Mouse (Mus musculus): ENCODE measurements around the gene S100z. TPM values are rescaled to one million over a fixed set of nuclear protein-coding genes. Genes with fewer than 3 reads are reported as not detected.

S100z gene
- not detected for polyA plus RNA-seq (2015; fragmentation: Illumina TruSeq; extraction: RNeasy Lipid Tissue Mini Kit (QIAGEN cat#74804); ENCODE audit: insufficient read depth, low replicate concordance)

GRCm38 (mm10) chr13:95478671-95479413 lies at the start of gene S100z:
TSS of gene S100z (minus strand) at chr13:95478721.

GRCm38 (mm10) chr13:95524674-95525491 lies 46.4 kb upstream of the S100z start, which contains the start of gene F2rl1:
TSS of gene F2rl1 (minus strand) at chr13:95525227.

DNA sequence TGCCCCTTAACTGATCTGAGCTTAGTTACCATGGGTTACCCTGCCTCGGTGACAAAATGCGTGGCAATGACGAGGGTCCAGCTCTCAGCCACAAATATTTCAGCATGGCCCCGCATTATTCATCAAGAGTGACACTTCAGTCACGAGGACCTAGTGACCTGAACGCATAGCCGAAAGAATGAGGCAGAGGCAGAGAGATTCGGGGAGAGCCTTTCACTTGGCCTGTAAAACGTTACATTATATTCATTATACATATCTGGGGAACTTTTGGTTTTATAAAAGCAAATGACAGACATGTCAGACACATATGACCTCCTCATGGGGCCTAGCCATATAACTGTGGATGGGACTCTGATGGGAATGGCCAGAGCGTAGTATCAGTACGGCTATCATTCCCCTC lies 33.7 kb downstream of the S100z start, which contains the start of gene Crhbp:
Crhbp (minus strand) TSS at position 101 of the 400 bp plus-strand sequence.

Other genes starting within 250 kb of the S100z start
- gene Pde8b, start 228.4 kb downstream of the S100z start, polyA plus RNA-seq (2015; fragmentation: Illumina TruSeq; extraction: RNeasy Lipid Tissue Mini Kit (QIAGEN cat#74804); ENCODE audit: insufficient read depth, low replicate concordance): 2.7 TPM
- 11.2 TPM for gene Zbed3, start 155.1 kb downstream of the S100z start, polyA plus RNA-seq (2015; fragmentation: Illumina TruSeq; extraction: RNeasy Lipid Tissue Mini Kit (QIAGEN cat#74804); ENCODE audit: insufficient read depth, low replicate concordance)
- 40.7 TPM for gene Aggf1, start 103.4 kb downstream of the S100z start, polyA plus RNA-seq (2015; fragmentation: Illumina TruSeq; extraction: RNeasy Lipid Tissue Mini Kit (QIAGEN cat#74804); ENCODE audit: insufficient read depth, low replicate concordance)
- gene Crhbp, start 33.8 kb downstream of the S100z start, polyA plus RNA-seq (2015; fragmentation: Illumina TruSeq; extraction: RNeasy Lipid Tissue Mini Kit (QIAGEN cat#74804); ENCODE audit: insufficient read depth, low replicate concordance): 0.14 TPM
- 9.7 TPM for gene F2rl1, start 46.5 kb upstream of the S100z start, polyA plus RNA-seq (2015; fragmentation: Illumina TruSeq; extraction: RNeasy Lipid Tissue Mini Kit (QIAGEN cat#74804); ENCODE audit: insufficient read depth, low replicate concordance)
- 36.8 TPM for gene F2r, start 139.8 kb upstream of the S100z start, polyA plus RNA-seq (2015; fragmentation: Illumina TruSeq; extraction: RNeasy Lipid Tissue Mini Kit (QIAGEN cat#74804); ENCODE audit: insufficient read depth, low replicate concordance)
- 4.8 TPM for gene F2rl2, start 218.1 kb upstream of the S100z start, polyA plus RNA-seq (2015; fragmentation: Illumina TruSeq; extraction: RNeasy Lipid Tissue Mini Kit (QIAGEN cat#74804); ENCODE audit: insufficient read depth, low replicate concordance)

All from spleen, adult 10 weeks (tissue).